8 mouse cellular contexts compared by ENCODE assay signal in genomic region chr11:75999440-76000155, GRCm38 (mm10). TPM values are rescaled to one million over a fixed set of nuclear protein-coding genes. Genes with fewer than 3 reads are reported as not detected.
DNase-seq lines count a peak whose midpoint lies in the region; ATAC-seq lines count a peak whose summit lies in the region.

Gene 1700016K19Rik (plus strand): TSS chr11:75999912.

- WGBS in intestine, embryonic 15.5 days, result 13% methylated on average over 34 of the region's 36 CpGs

- peak within 1 kb of the TSS; percentile 90 for H3K4me2 ChIP-seq in intestine, embryonic 15.5 days (replicated peaks)

- no peaks in the 10 kb centered on the region for H3K9me3 ChIP-seq in intestine, embryonic 15.5 days

- H3K4me3 ChIP-seq in intestine, embryonic 15.5 days (replicated peaks), result peak within 1 kb of the TSS; percentile 61

- DNase-seq in adrenal gland, adult 18-20 months (ENCODE audit: low spot score in 2 of 2), result peak; percentile 51 to 69
- DNase-seq in embryo, embryonic 11 days, result peak; percentile 90
- DNase-seq in gastrocnemius, postnatal 36 days, result peak; percentile 40 to 53
- DNase-seq in left cerebral cortex, postnatal 14 days (ENCODE audit: low spot score in 2 of 2), result peak; percentile 82 to 89
- peak; percentile 87 for DNase-seq in mesoderm, embryonic 11.5 days (ENCODE audit: low read depth, low spot score)
- peak; percentile 75 to 81 for DNase-seq in right cerebral cortex, postnatal 36 days (ENCODE audit: low spot score in 2 of 2)
- DNase-seq in urinary bladder, postnatal 4 days (ENCODE audit: low spot score in 2 of 2), result peak; percentile 71 to 81

- intact Hi-C loops in gastrocnemius, postnatal 36 days (cut with DNase I), result no loop called here
- intact Hi-C loops in left cerebral cortex, postnatal 14 days (cut with DNase I), result no loop called here

- peak; percentile 90 for ATAC-seq in intestine, embryonic 15.5 days

- no peaks in the 10 kb centered on the region for H3K27me3 ChIP-seq in intestine, embryonic 15.5 days (replicated peaks)

- H3K27ac ChIP-seq in intestine, embryonic 15.5 days, result no peak within 1 kb of the TSS

- H3K36me3 ChIP-seq in intestine, embryonic 15.5 days, result no peaks in the 10 kb centered on the region

- 0 out of 2 replicates have a peak, but pooled peaks cover 11% of the 10 kb centered on the region for H3K4me1 ChIP-seq in intestine, embryonic 15.5 days (replicated peaks)

- peak within 1 kb of the TSS; percentile 53 for H3K9ac ChIP-seq in intestine, embryonic 15.5 days

RNA-seq across cellular contexts. Expression of gene 1700016K19Rik, which starts in this region (rescaled TPM):
- not detected for total RNA-seq in adrenal gland, adult 18-20 months (2021)
- total RNA-seq in gastrocnemius, postnatal 36 days (2021), result not detected
- polyA plus RNA-seq in intestine, embryonic 15.5 days (2015; fragmentation: Nextera tagmentation; extraction: Ambion mirVana), result 2.6 and 4.0 TPM in 2 replicates
- 1 to 10 TPM; 3.8 to 6.8 TPM for total RNA-seq in left cerebral cortex, postnatal 14 days (2021)

Comparison
In these comparisons a context has a peak if more than half of its experiments do, and no peak if none do; other contexts are left out.
1. RNA of gene 1700016K19Rik (total RNA-seq): 3.8 to 6.8 TPM in left cerebral cortex, postnatal 14 days; not detected in adrenal gland, adult 18-20 months and not detected in gastrocnemius, postnatal 36 days; every median in the first group is over 4 times any median in the second.
2. Peak in DNase-seq in adrenal gland, adult 18-20 months; RNA of the gene not detected or under 1 TPM.
3. Peak in DNase-seq in gastrocnemius, postnatal 36 days; RNA of the gene not detected or under 1 TPM.
4. Peak in every context shown above with its lines, with median percentiles within 50 percentile points of each other: DNase-seq.